Mouse (Mus musculus): Measurements from ENCODE around the gene Olfr461. TPM values are rescaled to one million over a fixed set of nuclear protein-coding genes. Genes with fewer than 3 reads are reported as not detected.
A peak's percentile ranks its signal among the peaks of the same experiment; 100 is the strongest.

Olfr461 gene
- total RNA-seq (2021), result not detected
- long read RNA-seq, experiment 1, result 0 reads
- long read RNA-seq, experiment 2, result 0 reads

GRCm38 (mm10) chr6:40554950-40555349, at the start of gene Olfr461:
Gene Olfr461 (minus strand): TSS chr6:40555050.
- no peak for DNase-seq (ENCODE audit: low spot score in 2 of 2)

- DNase-seq (ENCODE audit: low spot score in 2 of 2), result peak in 1 of 2 experiments; percentile 28
Observed at GRCm38 (mm10) chr6:40598546-40598945, 43.7 kb upstream of the Olfr461 start.

GRCm38 (mm10) chr6:40594804-40595550, 40.1 kb upstream of the Olfr461 start:
- no peak for DNase-seq (ENCODE audit: low spot score in 2 of 2)

GRCm38 (mm10) chr6:40588346-40588745, 33.5 kb upstream of the Olfr461 start:
- DNase-seq (ENCODE audit: low spot score in 2 of 2), result no peak

GRCm38 (mm10) chr6:40585645-40586044, 30.8 kb upstream of the Olfr461 start, which contains the start of gene Clec5a:
Gene Clec5a (minus strand): TSS chr6:40585821.
- no peak for DNase-seq (ENCODE audit: low spot score in 2 of 2)

- DNase-seq (ENCODE audit: low spot score in 2 of 2), result no peak
Observed at GRCm38 (mm10) chr6:40584336-40584735, 29.5 kb upstream of the Olfr461 start.

- no peak for DNase-seq (ENCODE audit: low spot score in 2 of 2)
Observed at GRCm38 (mm10) chr6:40576305-40576704, 21.5 kb upstream of the Olfr461 start.

- no peak for DNase-seq (ENCODE audit: low spot score in 2 of 2)
Observed at GRCm38 (mm10) chr6:40573618-40574017, 18.8 kb upstream of the Olfr461 start.

- DNase-seq (ENCODE audit: low spot score in 2 of 2), result no peak
Observed at GRCm38 (mm10) chr6:40569187-40569586, 14.3 kb upstream of the Olfr461 start, which contains the start of gene Olfr460. Gene Olfr460 (plus strand): TSS chr6:40569487.

- no peak for DNase-seq (ENCODE audit: low spot score in 2 of 2)
Observed at GRCm38 (mm10) chr6:40544690-40545089, 10.2 kb downstream of the Olfr461 start.

GRCm38 (mm10) chr6:40519408-40519807, 35.4 kb downstream of the Olfr461 start, which contains the start of gene Prss37:
Gene Prss37 (minus strand): TSS chr6:40519508.
- no peak for DNase-seq (ENCODE audit: low spot score in 2 of 2)

- DNase-seq (ENCODE audit: low spot score in 2 of 2), result no peak
Observed at GRCm38 (mm10) chr6:40493229-40493628, 61.6 kb downstream of the Olfr461 start, which contains the start of gene Tas2r108. Gene Tas2r108 (plus strand): TSS chr6:40493529.

Other genes with a start within 250 kb of the Olfr461 start
- 10 to 100 TPM; 50.4 to 53.9 TPM for gene Agk, start 229.9 kb downstream of the Olfr461 start, total RNA-seq (2021)
- 10 to 100 TPM; 40.8 to 44.6 TPM for gene E330009J07Rik, start 118.9 kb downstream of the Olfr461 start, total RNA-seq (2021)
- gene Wee2, start 116.0 kb downstream of the Olfr461 start, total RNA-seq (2021), result not detected
- 10 to 100 TPM; 33.7 to 34.1 TPM for gene Ssbp1, start 83.7 kb downstream of the Olfr461 start, total RNA-seq (2021)
- under 1 TPM in 1 of 2 experiments, not detected in 1; 0.30 TPM for gene Tas2r137, start 63.8 kb downstream of the Olfr461 start, total RNA-seq (2021)
- gene Tas2r108, start 61.5 kb downstream of the Olfr461 start, total RNA-seq (2021), result under 1 TPM in 1 of 2 experiments, not detected in 1; 0.44 TPM
- not detected for gene Prss37, start 35.5 kb downstream of the Olfr461 start, total RNA-seq (2021)
- not detected for gene Olfr460, start 14.4 kb upstream of the Olfr461 start, total RNA-seq (2021)
- under 1 TPM; 0.37 to 0.45 TPM for gene Clec5a, start 30.8 kb upstream of the Olfr461 start, total RNA-seq (2021)
- gene Tas2r138, start 58.3 kb upstream of the Olfr461 start, total RNA-seq (2021), result not detected
- under 1 TPM; 0.26 to 0.32 TPM for gene Mgam, start 73.8 kb upstream of the Olfr461 start, total RNA-seq (2021)

Data from layer of hippocampus, postnatal 14 days (tissue).